Mouse (Mus musculus) embryonic facial prominence, embryonic 13.5 days (tissue): ENCODE measurements around the gene Robo1. TPM values are rescaled to one million over a fixed set of nuclear protein-coding genes. Genes with fewer than 3 reads are reported as not detected.
A peak's percentile ranks its signal among the peaks of the same experiment; 100 is the strongest.

Source experiments
- ATAC-seq: fragments of 200-750 bp; cut with Nextera tagmentation; 2 replicates; pipeline ENCODE4 v1.8.0; 2017; ENCODE audit warnings: low read depth; ENCODE audit not compliant: insufficient number of reproducible peaks, insufficient read depth, low FRiP score, low TSS enrichment
- H3K27ac ChIP-seq: fragments of 300-500 bp; sonication (generic); 2 replicates; pipeline ENCODE4 v1.5.1; 2015; ENCODE audit warnings: moderate library complexity, mild to moderate bottlenecking, inconsistent platforms
- H3K27me3 ChIP-seq: fragments of 300-500 bp; sonication (generic); 2 replicates; pipeline ENCODE4 v1.6.1; 2015; ENCODE audit warnings: mild to moderate bottlenecking, inconsistent platforms
- H3K36me3 ChIP-seq: fragments of 300-500 bp; sonication (generic); 2 replicates; pipeline ENCODE4 v1.6.1; 2015; ENCODE audit warnings: mild to moderate bottlenecking, inconsistent platforms
- H3K4me1 ChIP-seq: fragments of 300-500 bp; sonication (generic); 2 replicates; pipeline ENCODE4 v1.6.1; 2015; ENCODE audit warnings: inconsistent platforms
- H3K4me2 ChIP-seq: fragments of 300-500 bp; sonication (generic); 2 replicates; pipeline ENCODE4 v1.6.1; 2015; ENCODE audit warnings: moderate library complexity, mild to moderate bottlenecking, inconsistent platforms
- H3K4me3 ChIP-seq: fragments of 300-500 bp; sonication (generic); 2 replicates; pipeline ENCODE4 v1.5.1; 2015; ENCODE audit warnings: mild to moderate bottlenecking, inconsistent platforms
- H3K9ac ChIP-seq: fragments of 300-500 bp; sonication (generic); 2 replicates; pipeline ENCODE4 v1.6.1; 2015; ENCODE audit warnings: mild to moderate bottlenecking, inconsistent platforms
- H3K9me3 ChIP-seq: fragments of 300-500 bp; sonication (generic); 2 replicates; pipeline ENCODE4 v1.6.1; 2016; ENCODE audit warnings: inconsistent platforms
- WGBS: fragments of 180-500 bp; shearing (Covaris S2); methylation state at CpG from one replicate; pipeline ENCODE4 v1.1.7; 2015; ENCODE audit warnings: mixed read lengths; 5-methylcytosine and 5-hydroxymethylcytosine counted together
- polyA plus RNA-seq: library from polyadenylated mRNA; unstranded; fragments of >200 nt; fragmentation: Nextera tagmentation; extraction: Ambion mirVana; gene quantifications from 2 replicates; pipeline ENCODE4 v1.2.1, GENCODE M21; 2015

The Robo1 gene
- polyA plus RNA-seq, 1 experiment from 2014 or later: 63.8 TPM

- no peaks in the 10 kb centered on the region for H3K36me3 ChIP-seq
- H3K4me3 ChIP-seq: peak overlapping the region; percentile 10; the same call in 1 of the 2 replicates
- no peaks in the 10 kb centered on the region for H3K9me3 ChIP-seq
- no peak for ATAC-seq
- 7% methylated on average over 15 of the region's 15 CpGs for WGBS
- peak overlapping the region; percentile 44; the same call in 1 of the 2 replicates for H3K27ac ChIP-seq
- H3K9ac ChIP-seq: 0 out of 2 replicates have a peak overlapping the region, but pooled peaks have one; percentile 32
- H3K4me2 ChIP-seq: peak overlapping the region; percentile 54
- H3K4me1 ChIP-seq: peaks cover 48% of the 10 kb centered on the region
- H3K27me3 ChIP-seq: no peaks in the 10 kb centered on the region
These were observed 616.5 kb downstream of the Robo1 start for GRCm38 (mm10) chr16:72924423-72925224.

- no peak overlapping the region for H3K4me2 ChIP-seq
- H3K4me1 ChIP-seq: peaks cover 29% of the 10 kb centered on the region
- no peaks in the 10 kb centered on the region for H3K27me3 ChIP-seq
- no peak overlapping the region for H3K4me3 ChIP-seq
- H3K27ac ChIP-seq: no peak overlapping the region
- 0 out of 2 replicates have a peak, but pooled peaks cover 3% of the 10 kb centered on the region for H3K36me3 ChIP-seq
- H3K9me3 ChIP-seq: no peaks in the 10 kb centered on the region
- WGBS: 64% methylated on average over 6 of the region's 6 CpGs
- ATAC-seq: no peak
- H3K9ac ChIP-seq: no peak overlapping the region
These were observed 620.5 kb downstream of the Robo1 start for GRCm38 (mm10) chr16:72928525-72929122.

GRCm38 (mm10) chr16:72930871-72931270 lies 622.8 kb downstream of the Robo1 start:
- Histone ChIP-seq H3K4me3 (no peak overlapping the region), H3K9me3 (no peaks in the 10 kb centered on the region), H3K27ac (no peak overlapping the region), H3K4me1 (peaks cover 15% of the 10 kb centered on the region), H3K9ac (no peak overlapping the region), H3K4me2 (no peak overlapping the region), H3K36me3 (peaks cover 9% of the 10 kb centered on the region; the same call in 1 of the 2 replicates), H3K27me3 (no peaks in the 10 kb centered on the region)
- WGBS: 57% methylated on average over 4 of the region's 4 CpGs
- no peak for ATAC-seq

- no peak for ATAC-seq
- Histone ChIP-seq H3K36me3 (peaks cover 12% of the 10 kb centered on the region; the same call in 1 of the 2 replicates), H3K27me3 (no peaks in the 10 kb centered on the region), H3K4me1 (peaks cover 14% of the 10 kb centered on the region), H3K9me3 (no peaks in the 10 kb centered on the region), H3K27ac (no peak overlapping the region), H3K4me3 (no peak overlapping the region), H3K9ac (no peak overlapping the region), H3K4me2 (no peak overlapping the region)
These were observed 626.8 kb downstream of the Robo1 start for GRCm38 (mm10) chr16:72934908-72935307.

GRCm38 (mm10) chr16:72937183-72937582 lies 629.1 kb downstream of the Robo1 start:
- H3K4me2 ChIP-seq: no peak overlapping the region
- no peak overlapping the region for H3K9ac ChIP-seq
- peak overlapping the region; percentile 69; the same call in 1 of the 2 replicates for H3K27ac ChIP-seq
- 41% methylated on average over 3 of the region's 3 CpGs for WGBS
- no peaks in the 10 kb centered on the region for H3K27me3 ChIP-seq
- peaks cover 12% of the 10 kb centered on the region; the same call in 1 of the 2 replicates for H3K36me3 ChIP-seq
- H3K4me3 ChIP-seq: no peak overlapping the region
- ATAC-seq: no peak
- peaks cover 11% of the 10 kb centered on the region for H3K4me1 ChIP-seq
- H3K9me3 ChIP-seq: no peaks in the 10 kb centered on the region

- no peaks in the 10 kb centered on the region for H3K9me3 ChIP-seq
- ATAC-seq: no peak
- H3K4me1 ChIP-seq: peaks cover 11% of the 10 kb centered on the region
- no peak overlapping the region for H3K27ac ChIP-seq
- peaks cover 10% of the 10 kb centered on the region; the same call in 1 of the 2 replicates for H3K36me3 ChIP-seq
- no peak overlapping the region for H3K4me3 ChIP-seq
- H3K9ac ChIP-seq: no peak overlapping the region
- no peaks in the 10 kb centered on the region for H3K27me3 ChIP-seq
- no peak overlapping the region for H3K4me2 ChIP-seq
- WGBS: 89% methylated on average over 3 of the region's 3 CpGs
These were observed 631.8 kb downstream of the Robo1 start for GRCm38 (mm10) chr16:72939862-72940261.

GRCm38 (mm10) chr16:72940786-72941185 lies 632.7 kb downstream of the Robo1 start:
- no peak for ATAC-seq
- Histone ChIP-seq H3K4me2 (no peak overlapping the region), H3K27ac (no peak overlapping the region), H3K4me3 (no peak overlapping the region), H3K36me3 (peaks cover 7% of the 10 kb centered on the region; the same call in 1 of the 2 replicates), H3K27me3 (no peaks in the 10 kb centered on the region), H3K9ac (no peak overlapping the region), H3K9me3 (no peaks in the 10 kb centered on the region), H3K4me1 (peaks cover 11% of the 10 kb centered on the region)
- WGBS: 83% methylated on average over 8 of the region's 8 CpGs

- Histone ChIP-seq H3K27ac (no peak overlapping the region), H3K9ac (no peak overlapping the region), H3K4me1 (no peaks in the 10 kb centered on the region), H3K27me3 (no peaks in the 10 kb centered on the region), H3K36me3 (peaks cover 4% of the 10 kb centered on the region; the same call in 1 of the 2 replicates), H3K4me2 (no peak overlapping the region), H3K4me3 (no peak overlapping the region), H3K9me3 (no peaks in the 10 kb centered on the region)
- 83% methylated on average over 4 of the region's 4 CpGs for WGBS
- ATAC-seq: no peak
These were observed 636.3 kb downstream of the Robo1 start for GRCm38 (mm10) chr16:72944403-72944802.

- Histone ChIP-seq H3K27me3 (no peaks in the 10 kb centered on the region), H3K9ac (no peak overlapping the region), H3K27ac (no peak overlapping the region), H3K9me3 (no peaks in the 10 kb centered on the region), H3K4me2 (no peak overlapping the region), H3K4me1 (no peaks in the 10 kb centered on the region), H3K4me3 (no peak overlapping the region), H3K36me3 (no peaks in the 10 kb centered on the region)
- no peak for ATAC-seq
- 74% methylated on average over 6 of the region's 6 CpGs for WGBS
These were observed 643.9 kb downstream of the Robo1 start for GRCm38 (mm10) chr16:72951969-72952368.

GRCm38 (mm10) chr16:72959018-72959702 lies 651.1 kb downstream of the Robo1 start:
- ATAC-seq: no peak
- Histone ChIP-seq H3K9ac (no peak overlapping the region), H3K36me3 (peaks cover 25% of the 10 kb centered on the region), H3K9me3 (peaks cover 3% of the 10 kb centered on the region; the same call in 1 of the 2 replicates), H3K4me3 (no peak overlapping the region), H3K27me3 (no peaks in the 10 kb centered on the region), H3K4me1 (no peaks in the 10 kb centered on the region), H3K4me2 (no peak overlapping the region), H3K27ac (no peak overlapping the region)
- WGBS: 79% methylated on average over 11 of the region's 11 CpGs

GRCm38 (mm10) chr16:72959823-72960222 lies 651.7 kb downstream of the Robo1 start:
- no peak for ATAC-seq
- no peaks in the 10 kb centered on the region for H3K27me3 ChIP-seq
- WGBS: 92% methylated on average over 6 of the region's 6 CpGs
- no peak overlapping the region for H3K27ac ChIP-seq
- H3K4me1 ChIP-seq: no peaks in the 10 kb centered on the region
- peaks cover 25% of the 10 kb centered on the region for H3K36me3 ChIP-seq
- no peak overlapping the region for H3K4me3 ChIP-seq
- H3K9ac ChIP-seq: no peak overlapping the region
- peaks cover 3% of the 10 kb centered on the region; the same call in 1 of the 2 replicates for H3K9me3 ChIP-seq
- no peak overlapping the region for H3K4me2 ChIP-seq
